Mouse (Mus musculus) midbrain, embryonic 14.5 days (tissue): ENCODE data around the gene Olfr518. TPM values are rescaled to one million over a fixed set of nuclear protein-coding genes. Genes with fewer than 3 reads are reported as not detected.
A peak's percentile ranks its signal among the peaks of the same experiment; 100 is the strongest.

ENCODE experiments used
- ATAC-seq: fragments of 200-750 bp; cut with Nextera tagmentation; 2 replicates; pipeline ENCODE4 v1.8.0; 2017; ENCODE audit warnings: moderate number of reproducible peaks, moderate library complexity; ENCODE audit not compliant: low FRiP score, low TSS enrichment
- DNase-seq: peaks from one replicate; pipeline ENCODE4 v3.0.0-alpha.2; 2015
- H3K27ac ChIP-seq: fragments of 300-500 bp; sonication (generic); replicated peaks from 2 replicates; pipeline ENCODE4 v1.5.1; 2014; ENCODE audit warnings: mild to moderate bottlenecking, low read depth, low read length, moderate library complexity
- H3K27me3 ChIP-seq: fragments of 300-500 bp; sonication (generic); 2 replicates; pipeline ENCODE4 v1.6.1; 2014; ENCODE audit warnings: low read length, control low read depth, mixed read lengths; ENCODE audit not compliant: control insufficient read depth, insufficient read depth
- H3K36me3 ChIP-seq: fragments of 300-500 bp; sonication (generic); 2 replicates; pipeline ENCODE4 v1.6.1; 2014; ENCODE audit warnings: low read length, control low read depth; ENCODE audit not compliant: control insufficient read depth, insufficient read depth
- H3K4me1 ChIP-seq: fragments of 300-500 bp; sonication (generic); 2 replicates; pipeline ENCODE4 v1.6.1; 2014; ENCODE audit warnings: mild to moderate bottlenecking, antibody characterized with exemption, low read length, control low read depth; ENCODE audit not compliant: control insufficient read depth, insufficient read depth
- H3K4me2 ChIP-seq: fragments of 300-500 bp; sonication (generic); 2 replicates; pipeline ENCODE4 v1.6.1; 2014; ENCODE audit warnings: mild to moderate bottlenecking, low read length, moderate library complexity
- H3K4me3 ChIP-seq: fragments of 300-500 bp; sonication (generic); replicated peaks from 2 replicates; pipeline ENCODE4 v1.5.1; 2014; ENCODE audit warnings: low read depth, low read length
- H3K9ac ChIP-seq: fragments of 300-500 bp; sonication (generic); replicated peaks from 2 replicates; pipeline ENCODE4 v1.6.1; 2014; ENCODE audit warnings: mild to moderate bottlenecking, low read length, moderate library complexity
- H3K9me3 ChIP-seq: fragments of 300-500 bp; sonication (generic); 2 replicates; pipeline ENCODE4 v1.6.1; 2016; ENCODE audit warnings: low read length, control low read depth, mixed read lengths; ENCODE audit not compliant: control insufficient read depth
- WGBS: fragments of 180-500 bp; shearing (Covaris S2); extraction: QIAGEN DNeasy Blood & Tissue Kit; methylation state at CpG from one replicate; pipeline ENCODE4 v1.1.7; 2014; 5-methylcytosine and 5-hydroxymethylcytosine counted together
- polyA plus RNA-seq: library from polyadenylated mRNA; unstranded; fragments of >200 nt; fragmentation: Nextera tagmentation; extraction: Ambion mirVana; gene quantifications from 2 replicates; pipeline ENCODE4 v1.2.1, GENCODE M21; 2014

Gene Olfr518
- not detected in 2 replicates for polyA plus RNA-seq

- H3K27ac ChIP-seq: no peak within 1 kb of the TSS
- no peaks in the 10 kb centered on the region for H3K9me3 ChIP-seq
- no peak for DNase-seq
- H3K4me3 ChIP-seq: no peak within 1 kb of the TSS
- no peak within 1 kb of the TSS for H3K9ac ChIP-seq
- WGBS: 82% methylated on average over 4 of the region's 4 CpGs
- no peak within 1 kb of the TSS for H3K4me2 ChIP-seq
- no peaks in the 10 kb centered on the region for H3K27me3 ChIP-seq
- no peak for ATAC-seq
- no peaks in the 10 kb centered on the region for H3K36me3 ChIP-seq
- H3K4me1 ChIP-seq: no peaks in the 10 kb centered on the region
These were observed at the start of gene Olfr518 for GRCm38 (mm10) chr7:108884906-108885305. Gene Olfr518 (minus strand): TSS chr7:108885006.

- DNase-seq (peak; percentile 97), ATAC-seq (peak; percentile 96)
- Histone ChIP-seq H3K4me2 (peak within 1 kb of the TSS; percentile 66), H3K27ac (peak within 1 kb of the TSS; percentile 81), H3K9ac (peak within 1 kb of the TSS; percentile 92), H3K27me3 (no peaks in the 10 kb centered on the region), H3K36me3 (peaks cover 19% of the 10 kb centered on the region), H3K4me1 (peaks cover 13% of the 10 kb centered on the region), H3K9me3 (no peaks in the 10 kb centered on the region), H3K4me3 (peak within 1 kb of the TSS; percentile 94)
- WGBS: 2% methylated on average over 50 of the region's 50 CpGs
These were observed 49.3 kb upstream of the Olfr518 start, which contains the start of gene Eif3f for GRCm38 (mm10) chr7:108933794-108934731. Gene Eif3f (plus strand): TSS chr7:108934417.

GRCm38 (mm10) chr7:108929726-108930393 is 45.1 kb upstream of the Olfr518 start, which contains the start of gene Nlrp10:
Gene Nlrp10 (minus strand): TSS chr7:108930178.
- Histone ChIP-seq H3K27me3 (no peaks in the 10 kb centered on the region), H3K4me2 (no peak within 1 kb of the TSS), H3K4me1 (peaks cover under 1% of the 10 kb centered on the region; the same call in 1 of the 2 replicates), H3K36me3 (no peaks in the 10 kb centered on the region), H3K27ac (no peak within 1 kb of the TSS), H3K9me3 (no peaks in the 10 kb centered on the region), H3K4me3 (no peak within 1 kb of the TSS), H3K9ac (no peak within 1 kb of the TSS)
- WGBS: 80% methylated on average over 6 of the region's 6 CpGs
- ATAC-seq: no peak
- DNase-seq: no peak

GRCm38 (mm10) chr7:108928280-108929188 is 43.7 kb upstream of the Olfr518 start:
- Histone ChIP-seq H3K4me1 (no peaks in the 10 kb centered on the region), H3K4me3 (no peak overlapping the region), H3K9ac (no peak overlapping the region), H3K27ac (no peak overlapping the region), H3K4me2 (no peak overlapping the region), H3K36me3 (no peaks in the 10 kb centered on the region), H3K9me3 (no peaks in the 10 kb centered on the region), H3K27me3 (no peaks in the 10 kb centered on the region)
- WGBS: 84% methylated on average over 11 of the region's 11 CpGs
- ATAC-seq: no peak
- no peak for DNase-seq

- Histone ChIP-seq H3K9me3 (no peaks in the 10 kb centered on the region), H3K27ac (no peak overlapping the region), H3K4me2 (no peak overlapping the region), H3K9ac (no peak overlapping the region), H3K27me3 (no peaks in the 10 kb centered on the region), H3K36me3 (no peaks in the 10 kb centered on the region), H3K4me1 (no peaks in the 10 kb centered on the region), H3K4me3 (no peak overlapping the region)
- no peak for DNase-seq
- no peak for ATAC-seq
- 74% methylated on average over 4 of the region's 4 CpGs for WGBS
These were observed 42.2 kb upstream of the Olfr518 start for GRCm38 (mm10) chr7:108927043-108927442.

- Histone ChIP-seq H3K4me3 (no peak overlapping the region), H3K36me3 (no peaks in the 10 kb centered on the region), H3K9ac (no peak overlapping the region), H3K4me1 (no peaks in the 10 kb centered on the region), H3K9me3 (no peaks in the 10 kb centered on the region), H3K27me3 (no peaks in the 10 kb centered on the region), H3K4me2 (no peak overlapping the region), H3K27ac (no peak overlapping the region)
- ATAC-seq (no peak), DNase-seq (no peak)
- WGBS: 87% methylated on average over 2 of the region's 2 CpGs
These were observed 19.2 kb upstream of the Olfr518 start for GRCm38 (mm10) chr7:108903969-108904368.

- Histone ChIP-seq H3K27ac (no peak within 1 kb of the TSS), H3K4me3 (no peak within 1 kb of the TSS), H3K4me2 (no peak within 1 kb of the TSS), H3K4me1 (no peaks in the 10 kb centered on the region), H3K9me3 (no peaks in the 10 kb centered on the region), H3K9ac (no peak within 1 kb of the TSS), H3K27me3 (no peaks in the 10 kb centered on the region), H3K36me3 (no peaks in the 10 kb centered on the region)
- ATAC-seq: no peak
- no peak for DNase-seq
- WGBS: 88% methylated on average over 5 of the region's 5 CpGs
These were observed 9.5 kb upstream of the Olfr518 start, which contains the start of gene Olfr519 for GRCm38 (mm10) chr7:108894320-108894719. Gene Olfr519 (minus strand): TSS chr7:108894420.

- 63% methylated on average over 2 of the region's 2 CpGs for WGBS
- Histone ChIP-seq H3K4me2 (no peak within 1 kb of the TSS), H3K4me1 (no peaks in the 10 kb centered on the region), H3K9me3 (no peaks in the 10 kb centered on the region), H3K4me3 (no peak within 1 kb of the TSS), H3K9ac (no peak within 1 kb of the TSS), H3K36me3 (no peaks in the 10 kb centered on the region), H3K27me3 (no peaks in the 10 kb centered on the region), H3K27ac (no peak within 1 kb of the TSS)
- ATAC-seq: no peak
- DNase-seq: no peak
These were observed 12.5 kb downstream of the Olfr518 start, which contains the start of gene Olfr517 for GRCm38 (mm10) chr7:108872279-108872678. Gene Olfr517 (minus strand): TSS chr7:108872379.
